Mouse (Mus musculus): Measurements from ENCODE around the gene Adamtsl1. TPM values are rescaled to one million over a fixed set of nuclear protein-coding genes. Genes with fewer than 3 reads are reported as not detected.

Adamtsl1 gene
- polyA plus RNA-seq, 1 experiment: 2.7 TPM

GRCm38 (mm10) chr4:86388430-86388829 lies 874.5 kb downstream of the Adamtsl1 start:
- Histone ChIP-seq H3K36me3 (ENCODE audit: control insufficient read depth, insufficient read depth) (no peaks in the 10 kb centered on the region), H3K79me2 (ENCODE audit: control insufficient read depth, insufficient read depth) (no peaks in the 10 kb centered on the region), H3ac (ENCODE audit: control insufficient read depth, insufficient read length) (no peak overlapping the region), H3K4me3 (no peak overlapping the region), H3K4me2 (ENCODE audit: low read depth) (no peak overlapping the region), H3K27me3 (ENCODE audit: control insufficient read depth, insufficient read depth, insufficient read length) (no peaks in the 10 kb centered on the region)
- no peak for TF ChIP-seq MAX (IDR thresholded peaks at IDR 0.05; ENCODE audit: low read depth)
- no peak for TF ChIP-seq SRF (IDR thresholded peaks at IDR 0.05; ENCODE audit: control insufficient read depth, insufficient read length, low read depth)
- TF ChIP-seq MYOD1 (IDR thresholded peaks at IDR 0.05; ENCODE audit: control insufficient read depth in 1 of 3, insufficient read length in 2 of 3, low read depth in 2 of 3): no peak
- TF ChIP-seq USF1 (IDR thresholded peaks at IDR 0.05; ENCODE audit: low read depth): no peak
- TF ChIP-seq REST (IDR thresholded peaks at IDR 0.05; ENCODE audit: insufficient read depth, insufficient read length): no peak
- TF ChIP-seq TCF12 (IDR thresholded peaks at IDR 0.05; ENCODE audit: insufficient read depth, poor library complexity, severe bottlenecking): no peak
- TF ChIP-seq POLR2AphosphoS2 (IDR thresholded peaks at IDR 0.05; ENCODE audit: insufficient read length, low read depth): no peak
- TF ChIP-seq POLR2A (IDR thresholded peaks at IDR 0.05; ENCODE audit: insufficient read length, low read depth): no peak
- no peak for TF ChIP-seq MYOG (IDR thresholded peaks at IDR 0.05; ENCODE audit: control insufficient read depth in 1 of 3, insufficient read depth in 1 of 3, insufficient read length in 2 of 3, low read depth in 2 of 3)
- TF ChIP-seq CEBPB (IDR thresholded peaks at IDR 0.05; ENCODE audit: insufficient read depth, poor library complexity, severe bottlenecking): no peak
- no peak for TF ChIP-seq TCF3 (IDR thresholded peaks at IDR 0.05; ENCODE audit: insufficient read length, low read depth)
- no peak for TF ChIP-seq E2F4 (IDR thresholded peaks at IDR 0.05; ENCODE audit: insufficient read depth)

- Histone ChIP-seq H3K79me2 (ENCODE audit: control insufficient read depth, insufficient read depth) (no peaks in the 10 kb centered on the region), H3K4me2 (ENCODE audit: low read depth) (no peak overlapping the region), H3ac (ENCODE audit: control insufficient read depth, insufficient read length) (no peak overlapping the region), H3K4me3 (no peak overlapping the region), H3K27me3 (ENCODE audit: control insufficient read depth, insufficient read depth, insufficient read length) (no peaks in the 10 kb centered on the region), H3K36me3 (ENCODE audit: control insufficient read depth, insufficient read depth) (no peaks in the 10 kb centered on the region)
- TF ChIP-seq TCF3 (IDR thresholded peaks at IDR 0.05; ENCODE audit: insufficient read length, low read depth): no peak
- TF ChIP-seq POLR2A (IDR thresholded peaks at IDR 0.05; ENCODE audit: insufficient read length, low read depth): no peak
- TF ChIP-seq MAX (IDR thresholded peaks at IDR 0.05; ENCODE audit: low read depth): no peak
- no peak for TF ChIP-seq MYOG (IDR thresholded peaks at IDR 0.05; ENCODE audit: control insufficient read depth in 1 of 3, insufficient read depth in 1 of 3, insufficient read length in 2 of 3, low read depth in 2 of 3)
- no peak for TF ChIP-seq SRF (IDR thresholded peaks at IDR 0.05; ENCODE audit: control insufficient read depth, insufficient read length, low read depth)
- TF ChIP-seq MYOD1 (IDR thresholded peaks at IDR 0.05; ENCODE audit: control insufficient read depth in 1 of 3, insufficient read length in 2 of 3, low read depth in 2 of 3): no peak
- no peak for TF ChIP-seq POLR2AphosphoS2 (IDR thresholded peaks at IDR 0.05; ENCODE audit: insufficient read length, low read depth)
- TF ChIP-seq REST (IDR thresholded peaks at IDR 0.05; ENCODE audit: insufficient read depth, insufficient read length): no peak
Observed at GRCm38 (mm10) chr4:86391176-86391575, 877.2 kb downstream of the Adamtsl1 start.

DNA sequence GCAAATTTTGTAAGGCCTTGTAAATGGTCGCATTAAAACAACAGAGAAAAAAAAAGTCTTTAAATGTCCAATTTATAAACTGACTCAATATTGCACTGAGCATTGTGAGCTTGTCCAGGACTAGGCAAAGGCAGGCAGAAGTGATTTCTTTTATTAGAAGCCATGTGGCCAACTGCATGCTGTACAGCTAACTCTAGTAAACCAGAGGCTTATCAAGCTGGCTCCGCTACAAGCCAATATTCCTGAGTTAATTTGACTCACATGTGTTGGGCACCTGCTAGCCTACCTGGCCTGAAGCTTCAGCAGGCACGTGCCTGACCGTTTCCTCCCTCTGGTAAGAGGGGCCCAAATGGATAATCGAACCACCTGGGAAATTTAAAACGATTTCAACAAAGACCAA lies 881.7 kb downstream of the Adamtsl1 start:
- no peak for TF ChIP-seq POLR2AphosphoS2 (IDR thresholded peaks at IDR 0.05; ENCODE audit: insufficient read length, low read depth)
- TF ChIP-seq SRF (IDR thresholded peaks at IDR 0.05; ENCODE audit: control insufficient read depth, insufficient read length, low read depth): no peak
- TF ChIP-seq REST (IDR thresholded peaks at IDR 0.05; ENCODE audit: insufficient read depth, insufficient read length): no peak
- no peak for TF ChIP-seq TCF3 (IDR thresholded peaks at IDR 0.05; ENCODE audit: insufficient read length, low read depth)
- TF ChIP-seq MAX (IDR thresholded peaks at IDR 0.05; ENCODE audit: low read depth): no peak
- TF ChIP-seq MYOD1 (IDR thresholded peaks at IDR 0.05; ENCODE audit: control insufficient read depth in 1 of 3, insufficient read length in 2 of 3, low read depth in 2 of 3): no peak
- no peak for TF ChIP-seq E2F4 (IDR thresholded peaks at IDR 0.05; ENCODE audit: insufficient read depth)
- no peak for TF ChIP-seq CEBPB (IDR thresholded peaks at IDR 0.05; ENCODE audit: insufficient read depth, poor library complexity, severe bottlenecking)
- no peak for TF ChIP-seq TCF12 (IDR thresholded peaks at IDR 0.05; ENCODE audit: insufficient read depth, poor library complexity, severe bottlenecking)
- TF ChIP-seq MYOG (IDR thresholded peaks at IDR 0.05; ENCODE audit: control insufficient read depth in 1 of 3, insufficient read depth in 1 of 3, insufficient read length in 2 of 3, low read depth in 2 of 3): no peak
- TF ChIP-seq USF1 (IDR thresholded peaks at IDR 0.05; ENCODE audit: low read depth): no peak
- TF ChIP-seq POLR2A (IDR thresholded peaks at IDR 0.05; ENCODE audit: insufficient read length, low read depth): no peak
- Histone ChIP-seq H3ac (ENCODE audit: control insufficient read depth, insufficient read length) (no peak overlapping the region), H3K79me2 (ENCODE audit: control insufficient read depth, insufficient read depth) (no peaks in the 10 kb centered on the region), H3K36me3 (ENCODE audit: control insufficient read depth, insufficient read depth) (no peaks in the 10 kb centered on the region), H3K4me2 (ENCODE audit: low read depth) (no peak overlapping the region), H3K4me3 (no peak overlapping the region), H3K27me3 (ENCODE audit: control insufficient read depth, insufficient read depth, insufficient read length) (no peaks in the 10 kb centered on the region)

DNA sequence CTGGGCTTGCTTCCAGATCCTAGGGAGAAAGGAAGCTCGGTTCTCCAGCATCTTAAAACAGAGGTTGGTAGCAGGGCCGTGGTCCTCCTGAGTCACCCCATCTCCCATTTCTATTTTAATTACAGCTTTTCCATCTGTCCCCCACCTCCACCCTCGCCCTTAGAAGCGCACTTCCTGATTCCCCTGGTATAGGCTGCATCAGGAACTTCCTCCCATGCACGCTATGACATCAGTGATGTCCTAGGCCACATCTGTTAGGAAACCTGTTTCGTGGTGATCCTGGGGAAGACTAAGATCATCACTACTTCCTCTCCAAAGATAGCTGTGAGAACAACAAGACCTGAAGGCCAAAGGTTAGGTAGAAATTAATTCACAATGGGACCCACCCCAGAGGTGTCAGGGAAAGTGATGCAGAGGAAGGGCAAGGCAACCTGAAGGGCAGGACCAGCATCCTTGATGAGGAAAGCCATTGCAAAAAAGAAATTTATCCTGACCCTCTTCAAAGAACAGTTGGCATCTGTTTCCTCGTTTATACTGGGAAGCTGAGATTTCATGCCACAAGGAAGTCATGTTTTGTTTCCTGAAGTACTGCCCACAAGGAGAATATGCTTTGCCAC lies 882.8 kb downstream of the Adamtsl1 start:
- Histone ChIP-seq H3ac (ENCODE audit: control insufficient read depth, insufficient read length) (no peak overlapping the region), H3K27me3 (ENCODE audit: control insufficient read depth, insufficient read depth, insufficient read length) (no peaks in the 10 kb centered on the region), H3K4me3 (no peak overlapping the region), H3K36me3 (ENCODE audit: control insufficient read depth, insufficient read depth) (no peaks in the 10 kb centered on the region), H3K79me2 (ENCODE audit: control insufficient read depth, insufficient read depth) (no peaks in the 10 kb centered on the region), H3K4me2 (ENCODE audit: low read depth) (no peak overlapping the region)
- TF ChIP-seq POLR2A (IDR thresholded peaks at IDR 0.05; ENCODE audit: insufficient read length, low read depth) (no peak), MYOD1 (IDR thresholded peaks at IDR 0.05; ENCODE audit: control insufficient read depth in 1 of 3, insufficient read length in 2 of 3, low read depth in 2 of 3) (no peak), REST (IDR thresholded peaks at IDR 0.05; ENCODE audit: insufficient read depth, insufficient read length) (no peak), E2F4 (IDR thresholded peaks at IDR 0.05; ENCODE audit: insufficient read depth) (no peak), TCF12 (IDR thresholded peaks at IDR 0.05; ENCODE audit: insufficient read depth, poor library complexity, severe bottlenecking) (no peak), MYOG (IDR thresholded peaks at IDR 0.05; ENCODE audit: control insufficient read depth in 1 of 3, insufficient read depth in 1 of 3, insufficient read length in 2 of 3, low read depth in 2 of 3) (no peak)

Measured in myocyte (in vitro differentiated cells).